Mouse (Mus musculus): ENCODE measurements at regions not wholly inside any gene's neighbourhood (a gene's known extent, or its start where the extent isn't known, plus 50 kb on each side); places are given as distances from the start of the nearest gene placed in this dataset.

GRCm38 (mm10) chr9:116472855-116473254 lies 297.7 kb upstream of the Tgfbr2 start:
- TF ChIP-seq POLR2A (IDR thresholded peaks at IDR 0.05; ENCODE audit: borderline replicate concordance, extremely low read depth, insufficient read depth, insufficient read length, poor library complexity, severe bottlenecking) (no peak), CTCF (IDR thresholded peaks at IDR 0.05; ENCODE audit: borderline replicate concordance, extremely low read depth, insufficient read depth, insufficient read length) (no peak)

All from brain, embryonic 14.5 days (tissue).